Mouse (Mus musculus): ENCODE measurements at regions not wholly inside any gene's neighbourhood (a gene's known extent, or its start where the extent isn't known, plus 50 kb on each side); places are given as distances from the start of the nearest gene placed in this dataset.

DNA sequence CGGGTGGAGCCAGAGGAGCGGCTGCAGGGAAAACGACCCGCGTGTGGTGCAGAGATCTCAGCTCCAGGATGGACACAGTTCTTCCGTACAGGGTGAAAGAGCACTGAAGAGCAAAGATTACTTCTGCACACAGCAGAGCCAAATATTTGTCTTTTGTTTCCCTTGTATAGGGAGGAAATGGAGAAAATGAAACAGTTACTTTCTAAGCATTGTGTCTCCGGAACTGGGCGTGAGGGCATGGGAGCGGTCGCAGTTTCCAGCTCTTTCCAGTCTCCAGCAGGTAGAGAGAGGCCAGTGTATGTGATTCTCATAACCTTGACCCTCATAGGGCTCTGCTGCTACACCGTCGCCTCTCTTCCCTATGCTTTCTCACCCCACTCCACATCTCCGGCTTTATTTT lies 105.1 kb upstream of the Gm10295 start:
- H3K27me3 ChIP-seq = no peaks in the 10 kb centered on the region
- no peak overlapping the region for H3K4me2 ChIP-seq (replicated peaks)
- no peaks in the 10 kb centered on the region for H3K9me3 ChIP-seq
- 86% methylated on average over 13 of the region's 13 CpGs for WGBS
- no peak overlapping the region for H3K4me3 ChIP-seq (replicated peaks)
- H3K4me1 ChIP-seq (replicated peaks) = 0 out of 2 replicates have a peak, but pooled peaks cover 3% of the 10 kb centered on the region
- H3K9ac ChIP-seq (replicated peaks) = no peak overlapping the region
- H3K27ac ChIP-seq = no peak overlapping the region; the same call in 1 of the 2 replicates
- ATAC-seq = no peak
- H3K36me3 ChIP-seq = no peaks in the 10 kb centered on the region

DNA sequence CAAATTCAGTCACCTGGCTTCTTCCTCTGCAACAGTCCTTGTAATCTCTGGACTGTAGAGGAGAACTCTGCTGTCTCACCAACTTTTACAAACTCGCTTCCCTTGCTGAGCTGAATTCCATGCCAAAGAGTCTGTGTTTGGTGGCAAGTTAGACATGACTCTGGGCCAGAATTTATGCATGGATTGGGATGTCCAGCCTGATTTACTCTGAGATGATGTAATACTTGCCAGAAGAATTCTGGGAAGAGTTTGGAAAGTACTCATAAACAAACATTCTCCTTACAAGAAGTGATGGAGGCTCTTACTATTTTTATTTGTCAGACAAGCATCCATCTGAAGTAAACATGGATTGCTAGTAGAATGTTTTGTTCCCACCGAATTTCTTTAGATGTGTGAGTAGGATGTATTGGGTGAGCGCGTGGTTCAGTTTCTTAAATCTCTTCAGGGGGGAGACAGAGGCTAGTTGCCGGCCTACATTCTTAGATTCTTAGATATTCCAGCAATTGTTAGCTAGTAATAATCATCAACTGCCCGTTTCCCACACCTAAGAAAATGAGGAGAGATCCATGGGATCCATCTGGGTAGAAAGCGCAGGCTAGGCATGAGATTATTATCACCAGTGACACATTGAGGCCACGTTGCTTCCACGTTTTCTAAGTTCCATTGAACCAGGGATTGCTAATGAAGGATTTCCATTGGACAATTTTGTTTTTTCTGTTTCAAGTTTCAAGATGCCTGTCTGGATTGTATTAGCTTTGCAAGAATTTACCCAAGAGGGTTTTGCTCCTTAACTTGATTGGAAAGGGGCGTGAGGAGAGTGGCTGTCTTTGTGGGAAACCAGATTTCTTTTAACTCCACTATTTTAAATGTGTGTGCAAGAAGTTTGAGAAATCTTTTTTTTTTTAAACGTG lies 89.3 kb upstream of the Gm10295 start:
- H3K36me3 ChIP-seq = no peaks in the 10 kb centered on the region
- ATAC-seq = no peak
- no peak overlapping the region for H3K27ac ChIP-seq
- no peaks in the 10 kb centered on the region for H3K27me3 ChIP-seq
- no peak overlapping the region for H3K9ac ChIP-seq (replicated peaks)
- no peaks in the 10 kb centered on the region for H3K9me3 ChIP-seq
- H3K4me2 ChIP-seq (replicated peaks) = no peak overlapping the region
- no peaks in the 10 kb centered on the region for H3K4me1 ChIP-seq (replicated peaks)
- WGBS = 86% methylated on average over 11 of the region's 11 CpGs
- H3K4me3 ChIP-seq (replicated peaks) = no peak overlapping the region

DNA sequence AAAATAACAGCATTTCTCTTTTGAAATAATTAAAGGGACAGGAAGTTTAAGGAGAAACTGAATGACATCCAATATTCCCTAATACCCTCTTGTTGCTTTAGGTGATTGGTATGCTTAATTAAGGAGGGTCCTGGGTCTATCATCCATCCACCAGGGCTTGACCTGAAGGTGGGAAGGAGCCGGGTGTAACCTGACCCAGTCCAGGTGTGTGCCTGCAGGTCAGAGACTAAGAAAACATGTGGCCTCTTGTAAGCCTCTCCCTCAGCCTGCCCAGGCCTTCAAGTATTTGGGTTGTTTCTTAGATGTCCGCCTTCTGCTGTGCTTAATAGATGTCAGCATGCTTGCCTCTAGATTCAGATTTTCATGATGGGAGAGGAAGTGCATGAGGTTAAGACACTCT lies 74.7 kb upstream of the Gm10295 start:
- no peaks in the 10 kb centered on the region for H3K9me3 ChIP-seq
- no peak overlapping the region for H3K27ac ChIP-seq
- no peaks in the 10 kb centered on the region for H3K36me3 ChIP-seq
- no peaks in the 10 kb centered on the region for H3K4me1 ChIP-seq (replicated peaks)
- WGBS = 74% methylated on average over 2 of the region's 2 CpGs
- H3K27me3 ChIP-seq = no peaks in the 10 kb centered on the region
- H3K4me3 ChIP-seq (replicated peaks) = no peak overlapping the region
- ATAC-seq = no peak
- H3K4me2 ChIP-seq (replicated peaks) = no peak overlapping the region
- no peak overlapping the region for H3K9ac ChIP-seq (replicated peaks)

DNA sequence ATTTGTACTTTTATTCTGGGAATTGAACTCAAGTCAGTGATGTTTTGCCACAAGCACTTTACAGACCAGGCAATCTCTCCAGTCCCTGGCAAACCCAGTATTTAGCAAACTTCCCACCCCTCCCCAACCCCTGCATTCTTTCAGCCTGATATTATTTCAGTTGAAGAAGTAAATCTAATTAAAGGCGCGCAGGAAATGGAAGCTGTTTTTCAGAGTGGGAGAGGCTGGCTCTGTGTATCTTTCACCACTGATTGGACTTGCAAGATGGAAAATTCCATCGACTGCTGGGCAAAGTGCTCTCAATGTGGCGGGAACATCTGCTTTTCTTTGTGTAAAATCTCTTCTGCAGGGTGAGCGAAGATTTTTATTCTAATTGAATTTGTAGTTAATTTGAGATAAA lies 68.0 kb upstream of the Gm10295 start:
- no peak overlapping the region for H3K9ac ChIP-seq (replicated peaks)
- WGBS = 74% methylated on average over 5 of the region's 5 CpGs
- H3K4me2 ChIP-seq (replicated peaks) = no peak overlapping the region
- no peaks in the 10 kb centered on the region for H3K9me3 ChIP-seq
- H3K27ac ChIP-seq = no peak overlapping the region
- H3K4me3 ChIP-seq (replicated peaks) = no peak overlapping the region
- ATAC-seq = no peak
- no peaks in the 10 kb centered on the region for H3K27me3 ChIP-seq
- no peaks in the 10 kb centered on the region for H3K36me3 ChIP-seq
- H3K4me1 ChIP-seq (replicated peaks) = no peaks in the 10 kb centered on the region

DNA sequence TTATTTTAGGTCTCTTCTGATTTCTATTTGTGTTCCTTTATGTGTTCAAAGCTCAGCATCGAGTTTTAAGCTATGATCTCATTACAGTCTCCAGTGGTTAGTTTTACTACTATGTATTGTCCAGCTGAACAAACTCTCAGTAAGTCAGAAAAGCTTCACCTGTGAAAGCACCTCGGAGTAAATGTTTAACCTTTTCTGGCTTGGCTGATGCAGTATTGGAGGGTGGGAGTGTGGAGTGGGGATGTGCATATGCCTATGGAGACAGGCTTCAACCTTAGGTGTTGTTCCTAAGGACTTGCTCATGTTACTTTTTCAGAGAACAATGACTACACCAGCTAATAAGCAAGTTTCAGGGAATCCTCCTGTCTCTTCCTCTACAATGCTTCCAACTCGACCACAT lies 67.6 kb upstream of the Gm10295 start:
- Histone ChIP-seq H3K4me2 (replicated peaks) (no peak overlapping the region), H3K36me3 (no peaks in the 10 kb centered on the region), H3K4me3 (replicated peaks) (no peak overlapping the region), H3K4me1 (replicated peaks) (no peaks in the 10 kb centered on the region), H3K27me3 (no peaks in the 10 kb centered on the region; the same call in 1 of the 2 replicates), H3K9ac (replicated peaks) (no peak overlapping the region), H3K27ac (no peak overlapping the region), H3K9me3 (no peaks in the 10 kb centered on the region)
- ATAC-seq = no peak
- WGBS = 72% methylated on average over 3 of the region's 3 CpGs

DNA sequence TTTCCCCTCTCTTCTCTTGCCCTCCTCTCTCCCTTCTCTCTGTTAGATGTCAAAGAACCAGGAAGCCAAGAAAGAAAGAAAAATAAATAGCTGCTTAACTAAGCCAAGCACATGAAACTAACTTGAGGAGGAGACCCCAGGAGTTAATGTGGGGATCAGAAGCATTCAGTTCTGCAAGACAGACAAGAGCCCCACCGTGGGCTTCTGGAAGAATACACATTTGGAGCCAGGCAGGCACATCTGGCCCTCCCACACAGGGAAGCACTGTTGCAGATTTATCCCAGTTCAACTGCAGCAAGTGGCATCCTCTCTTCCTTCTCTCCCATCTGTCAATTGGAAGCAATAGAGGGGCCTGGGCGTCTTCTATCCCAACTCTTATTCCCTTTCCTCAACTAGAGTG lies 63.5 kb upstream of the Gm10295 start:
- H3K4me2 ChIP-seq (replicated peaks) = no peak overlapping the region
- no peaks in the 10 kb centered on the region for H3K36me3 ChIP-seq
- ATAC-seq = no peak
- no peak overlapping the region for H3K27ac ChIP-seq
- no peaks in the 10 kb centered on the region for H3K9me3 ChIP-seq
- no peak overlapping the region for H3K9ac ChIP-seq (replicated peaks)
- peaks cover 7% of the 10 kb centered on the region for H3K4me1 ChIP-seq (replicated peaks)
- H3K4me3 ChIP-seq (replicated peaks) = no peak overlapping the region
- WGBS = 65% methylated on average over 2 of the region's 2 CpGs
- H3K27me3 ChIP-seq = peaks cover 13% of the 10 kb centered on the region

DNA sequence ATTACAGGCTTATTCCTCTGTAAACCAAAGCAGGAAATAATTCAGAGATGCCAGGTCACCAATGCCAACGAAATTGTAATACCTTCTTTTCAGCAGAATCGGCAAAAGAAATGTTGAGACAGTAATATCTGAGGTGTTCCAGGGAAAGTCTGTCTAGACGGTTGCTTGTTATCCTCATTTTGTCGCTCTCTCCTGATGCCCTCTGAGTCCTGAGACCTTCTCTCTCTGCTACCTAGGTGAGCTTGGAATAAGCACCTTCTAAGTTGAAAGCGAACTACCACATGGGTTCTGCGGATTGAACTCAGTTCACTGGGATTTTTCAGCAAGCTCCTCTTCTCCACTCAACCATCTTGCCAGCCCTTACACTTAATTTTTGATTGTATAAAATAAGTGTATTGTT lies 61.8 kb upstream of the Gm10295 start:
- H3K9me3 ChIP-seq = no peaks in the 10 kb centered on the region
- no peaks in the 10 kb centered on the region for H3K36me3 ChIP-seq
- no peak overlapping the region for H3K27ac ChIP-seq
- H3K4me3 ChIP-seq (replicated peaks) = no peak overlapping the region
- WGBS = 93% methylated on average over 6 of the region's 6 CpGs
- H3K4me2 ChIP-seq (replicated peaks) = no peak overlapping the region
- H3K9ac ChIP-seq (replicated peaks) = no peak overlapping the region
- peaks cover 25% of the 10 kb centered on the region for H3K27me3 ChIP-seq
- H3K4me1 ChIP-seq (replicated peaks) = peaks cover 7% of the 10 kb centered on the region
- ATAC-seq = no peak

DNA sequence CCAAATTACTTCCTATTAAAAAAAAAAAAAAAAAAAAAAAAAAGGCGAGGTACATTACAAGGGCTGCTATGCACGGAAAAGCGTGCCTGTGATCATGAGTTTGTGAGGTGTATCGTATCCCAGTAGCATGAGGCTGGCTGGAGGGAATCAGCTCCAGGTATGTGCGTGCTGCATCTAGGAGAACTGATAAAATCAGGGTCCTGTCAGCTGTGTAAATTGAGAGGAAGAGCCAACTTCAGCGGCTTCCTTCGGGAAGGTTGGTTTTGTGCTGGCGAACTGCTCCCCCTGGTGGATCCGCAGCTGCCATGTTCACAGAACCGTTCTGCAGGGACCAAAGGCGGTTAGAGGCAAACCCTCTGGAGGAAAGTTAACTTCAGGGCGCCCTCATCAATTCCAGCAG lies 60.8 kb upstream of the Gm10295 start:
- H3K4me3 ChIP-seq (replicated peaks) = peak overlapping the region; percentile 34
- 3% methylated on average over 12 of the region's 12 CpGs for WGBS
- H3K4me1 ChIP-seq (replicated peaks) = peaks cover 7% of the 10 kb centered on the region
- peak overlapping the region; percentile 62 for H3K4me2 ChIP-seq (replicated peaks)
- peaks cover 28% of the 10 kb centered on the region for H3K27me3 ChIP-seq
- peak overlapping the region; percentile 54 for H3K9ac ChIP-seq (replicated peaks)
- H3K27ac ChIP-seq = no peak overlapping the region; the same call in 1 of the 2 replicates
- no peaks in the 10 kb centered on the region for H3K36me3 ChIP-seq
- ATAC-seq = peak; percentile 86
- H3K9me3 ChIP-seq = no peaks in the 10 kb centered on the region

DNA sequence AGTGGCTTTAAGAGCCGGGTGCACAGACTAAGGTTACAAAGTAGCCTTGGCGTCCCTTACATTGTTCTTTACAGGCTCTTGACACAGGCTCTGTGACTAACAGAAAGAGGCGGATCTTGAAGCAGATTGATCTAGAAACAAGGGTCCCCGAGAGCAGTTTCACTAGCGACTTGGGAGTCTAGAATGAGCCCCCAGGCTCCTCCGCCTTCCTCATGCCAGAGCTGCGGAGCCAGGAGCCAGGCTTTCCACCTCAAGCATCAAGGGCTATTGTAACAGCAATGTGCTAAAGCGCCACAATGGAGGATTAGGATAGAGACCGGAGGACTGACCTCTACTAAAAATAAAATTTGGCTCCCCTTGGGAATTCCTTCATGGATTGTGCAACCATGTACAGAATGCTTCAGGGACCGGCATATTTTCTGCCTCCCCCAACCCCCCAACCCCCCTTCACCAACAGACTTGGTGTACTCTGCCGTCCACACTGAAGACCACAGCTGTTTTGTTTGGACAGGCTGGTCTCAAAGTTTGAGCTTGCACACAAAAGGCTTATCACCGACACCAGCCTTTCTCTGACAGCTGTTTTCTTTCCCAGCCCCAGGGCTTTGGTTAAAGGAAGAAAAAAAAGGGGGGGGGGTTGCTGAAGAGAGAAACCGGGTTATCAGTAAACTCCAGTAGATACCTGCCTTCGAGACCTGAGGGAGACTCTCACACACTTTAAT lies 60.2 kb upstream of the Gm10295 start:
- peaks cover 7% of the 10 kb centered on the region for H3K4me1 ChIP-seq (replicated peaks)
- no peaks in the 10 kb centered on the region for H3K36me3 ChIP-seq
- no peak overlapping the region; the same call in 1 of the 2 replicates for H3K27ac ChIP-seq
- no peaks in the 10 kb centered on the region for H3K9me3 ChIP-seq
- peak; percentile 77 for ATAC-seq
- H3K4me2 ChIP-seq (replicated peaks) = peak overlapping the region; percentile 62
- H3K4me3 ChIP-seq (replicated peaks) = peak overlapping the region; percentile 34
- H3K27me3 ChIP-seq = peaks cover 32% of the 10 kb centered on the region
- H3K9ac ChIP-seq (replicated peaks) = peak overlapping the region; percentile 54
- WGBS = 3% methylated on average over 14 of the region's 14 CpGs

DNA sequence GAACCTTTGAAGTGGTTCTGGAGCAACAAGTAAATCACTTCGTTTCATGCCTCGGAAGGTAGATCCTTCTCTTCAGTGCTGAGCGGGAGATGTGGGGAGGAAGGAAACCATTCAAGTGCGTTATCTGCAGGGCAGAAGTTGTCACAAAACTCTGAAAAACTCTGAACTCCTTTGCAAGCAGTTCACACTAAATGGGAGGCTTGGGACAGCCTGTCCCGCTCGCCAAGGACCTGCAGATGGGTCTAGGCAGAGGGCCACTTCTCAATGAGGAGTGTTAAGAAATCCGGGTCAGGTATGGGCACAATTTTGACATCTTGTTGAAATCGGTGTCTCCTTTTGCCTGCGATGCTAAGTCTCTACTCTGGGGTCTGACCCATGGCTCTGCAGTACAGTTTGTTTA lies 58.6 kb upstream of the Gm10295 start:
- no peak overlapping the region for H3K4me2 ChIP-seq (replicated peaks)
- no peak overlapping the region for H3K4me3 ChIP-seq (replicated peaks)
- no peak for ATAC-seq
- WGBS = 70% methylated on average over 9 of the region's 9 CpGs
- no peaks in the 10 kb centered on the region for H3K9me3 ChIP-seq
- no peak overlapping the region for H3K9ac ChIP-seq (replicated peaks)
- H3K36me3 ChIP-seq = no peaks in the 10 kb centered on the region
- peaks cover 38% of the 10 kb centered on the region for H3K27me3 ChIP-seq
- no peak overlapping the region for H3K27ac ChIP-seq
- peaks cover 7% of the 10 kb centered on the region for H3K4me1 ChIP-seq (replicated peaks)

DNA sequence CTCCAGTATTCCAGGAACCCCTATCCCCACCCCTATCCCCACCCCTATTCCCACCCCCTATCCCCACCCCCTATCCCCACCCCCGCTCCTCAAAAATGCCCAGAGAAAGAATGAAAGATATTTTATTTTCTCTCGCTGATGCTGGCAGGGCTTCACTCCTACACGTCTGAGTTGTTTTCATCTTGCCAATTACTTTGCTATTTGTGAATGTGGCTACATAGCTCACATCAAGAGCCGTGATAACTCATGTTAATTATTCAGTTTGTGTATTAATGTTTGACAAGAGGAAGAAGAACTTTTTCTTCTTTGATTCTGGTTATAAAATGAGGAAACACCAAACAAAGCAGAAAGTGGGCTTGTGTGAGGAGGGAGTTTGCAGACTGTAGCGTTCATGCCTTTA lies 57.8 kb upstream of the Gm10295 start:
- Histone ChIP-seq H3K4me3 (replicated peaks) (no peak overlapping the region), H3K27me3 (peaks cover 38% of the 10 kb centered on the region), H3K4me1 (replicated peaks) (peaks cover 7% of the 10 kb centered on the region), H3K36me3 (no peaks in the 10 kb centered on the region), H3K27ac (no peak overlapping the region), H3K4me2 (replicated peaks) (no peak overlapping the region), H3K9ac (replicated peaks) (no peak overlapping the region), H3K9me3 (no peaks in the 10 kb centered on the region)
- no peak for ATAC-seq
- 60% methylated on average over 5 of the region's 5 CpGs for WGBS

DNA sequence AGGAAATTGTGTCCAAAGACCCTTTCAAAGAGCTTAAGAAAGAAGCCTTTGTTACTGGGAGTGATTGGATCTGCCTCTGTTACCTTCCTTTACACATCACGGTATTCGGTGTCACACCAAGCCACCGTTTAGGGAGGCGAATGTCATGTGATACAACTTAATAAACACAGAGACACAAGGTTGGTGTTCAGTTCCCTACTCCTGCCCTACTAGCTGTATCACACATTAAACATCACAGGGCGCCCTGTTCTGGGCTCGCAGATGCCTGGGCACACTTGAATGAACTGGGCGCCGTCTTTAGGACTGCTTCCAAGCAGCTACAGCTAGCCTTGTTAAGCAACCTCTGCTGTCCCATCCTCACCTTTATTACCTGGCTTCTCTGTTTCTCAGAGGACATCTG lies 55.0 kb upstream of the Gm10295 start:
- ATAC-seq = no peak
- 59% methylated on average over 8 of the region's 8 CpGs for WGBS
- no peak overlapping the region for H3K4me3 ChIP-seq (replicated peaks)
- no peak overlapping the region for H3K4me2 ChIP-seq (replicated peaks)
- H3K36me3 ChIP-seq = no peaks in the 10 kb centered on the region
- H3K9ac ChIP-seq (replicated peaks) = no peak overlapping the region
- H3K9me3 ChIP-seq = no peaks in the 10 kb centered on the region
- peaks cover 34% of the 10 kb centered on the region for H3K27me3 ChIP-seq
- no peak overlapping the region for H3K27ac ChIP-seq
- H3K4me1 ChIP-seq (replicated peaks) = peaks cover 1% of the 10 kb centered on the region

Measured in midbrain, embryonic 13.5 days (tissue).